In the genomic region with DNA sequence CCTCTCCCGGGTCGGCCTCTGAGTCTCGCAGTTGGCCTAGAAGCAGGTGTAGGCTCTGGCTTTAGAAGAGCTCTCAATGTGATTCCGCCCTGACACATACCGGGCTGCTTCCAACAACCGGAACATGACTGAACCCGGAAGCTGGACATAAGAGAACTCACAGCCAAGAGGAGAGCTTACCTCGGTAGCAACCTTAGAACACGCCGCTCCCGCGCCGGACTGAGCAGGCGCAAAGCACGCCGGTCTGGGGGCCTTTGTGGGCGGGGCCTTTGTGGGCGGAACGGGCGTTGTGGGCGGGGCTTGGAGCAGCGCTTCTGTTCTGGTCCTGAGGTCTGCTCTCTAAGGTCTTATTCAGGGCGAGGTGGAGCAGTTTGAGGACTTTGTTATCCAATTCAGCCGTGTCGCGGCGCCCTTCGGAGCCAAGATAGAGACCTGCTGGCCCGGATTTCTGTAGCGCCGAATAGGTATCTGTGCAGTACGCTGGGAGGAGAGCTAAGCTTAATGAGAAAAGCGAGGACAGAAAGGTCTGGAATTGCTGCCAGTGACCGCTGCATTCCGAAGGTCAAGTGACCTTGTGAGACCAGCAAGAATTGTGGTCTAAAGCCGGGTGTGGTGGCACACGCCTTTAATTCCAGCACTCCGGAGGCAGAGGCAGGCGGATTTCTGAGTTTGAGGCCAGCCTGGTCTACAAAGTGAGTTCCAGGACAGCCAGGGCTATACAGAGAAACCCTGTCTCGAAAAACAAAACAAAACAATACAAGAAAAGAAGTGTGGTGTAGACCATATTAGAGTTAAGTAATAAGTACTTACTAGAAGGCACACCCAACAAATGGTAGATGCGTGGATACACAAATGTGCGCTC, we compare ENCODE assay signal across 8 mouse cellular contexts. TPM values are rescaled to one million over a fixed set of nuclear protein-coding genes. Genes with fewer than 3 reads are reported as not detected.
A peak's percentile ranks its signal among the peaks of the same experiment; 100 is the strongest.
DNase-seq lines count a peak whose midpoint lies in the region; ATAC-seq and TF ChIP-seq lines count a peak whose summit lies in the region.

Gene Tmem177 (minus strand): TSS at position 256 of the 862 bp plus-strand sequence.

- intact Hi-C loops in heart, postnatal 14 days (cut with DNase I), result loop anchor here (5.0 kb wide), 2 partner anchors 76 to 96 kb away; partner anchors contain the start of gene Ptpn4

- peak within 1 kb of the TSS; percentile 79 for H3K4me3 ChIP-seq in E14TG2a.4 (replicated peaks; ENCODE audit: low read length)
- H3K4me3 ChIP-seq in forebrain, embryonic 13.5 days, result peak within 1 kb of the TSS; percentile 54
- H3K4me3 ChIP-seq in neural tube, embryonic 15.5 days (replicated peaks), result peak within 1 kb of the TSS; percentile 58

- peak within 1 kb of the TSS; percentile 70 for H3K9ac ChIP-seq in forebrain, embryonic 13.5 days
- peak within 1 kb of the TSS; percentile 55 for H3K9ac ChIP-seq in neural tube, embryonic 15.5 days (replicated peaks)

- no peak within 1 kb of the TSS for H3K27ac ChIP-seq in forebrain, embryonic 13.5 days
- H3K27ac ChIP-seq in neural tube, embryonic 15.5 days (replicated peaks), result peak within 1 kb of the TSS; percentile 68

- peak within 1 kb of the TSS; percentile 60 for H3K4me2 ChIP-seq in forebrain, embryonic 13.5 days
- peak within 1 kb of the TSS; percentile 63 for H3K4me2 ChIP-seq in neural tube, embryonic 15.5 days

- 11% methylated on average over 42 of the region's 42 CpGs for WGBS in forebrain, embryonic 13.5 days
- WGBS in neural tube, embryonic 15.5 days, result 12% methylated on average over 42 of the region's 42 CpGs

- no peak for TF ChIP-seq CTCF in E14TG2a.4 (conservative IDR thresholded peaks at IDR 0.05; ENCODE audit: low read length)

- H3K27me3 ChIP-seq in E14TG2a.4 (ENCODE audit: insufficient read depth, low read length), result peaks cover 13% of the 10 kb centered on the region; the same call in 1 of the 2 replicates
- no peaks in the 10 kb centered on the region for H3K27me3 ChIP-seq in forebrain, embryonic 13.5 days
- no peaks in the 10 kb centered on the region for H3K27me3 ChIP-seq in neural tube, embryonic 15.5 days (replicated peaks)

- peak; percentile 96 for ATAC-seq in cerebellum, adult (ENCODE audit: insufficient number of reproducible peaks, low FRiP score, low TSS enrichment)
- ATAC-seq in forebrain, embryonic 13.5 days, result peak; percentile 96
- ATAC-seq in neural tube, embryonic 15.5 days (ENCODE audit: low FRiP score), result peak; percentile 98

- DNase-seq in heart, postnatal 14 days, result peak; percentile 96
- peak; percentile 89 for DNase-seq in layer of hippocampus, adult 11-12 months (ENCODE audit: low spot score)
- DNase-seq in lung, adult 18-20 months, result peak; percentile 96 to 97
- peak; percentile 94 for DNase-seq in testis, postnatal 14 days (ENCODE audit: low spot score)

- H3K9me3 ChIP-seq in E14TG2a.4 (ENCODE audit: low read length), result no peaks in the 10 kb centered on the region
- no peaks in the 10 kb centered on the region for H3K9me3 ChIP-seq in forebrain, embryonic 13.5 days (replicated peaks)
- H3K9me3 ChIP-seq in neural tube, embryonic 15.5 days (replicated peaks), result no peaks in the 10 kb centered on the region

- H3K4me1 ChIP-seq in E14TG2a.4 (replicated peaks; ENCODE audit: low read depth, low read length), result peaks cover 20% of the 10 kb centered on the region
- H3K4me1 ChIP-seq in forebrain, embryonic 13.5 days, result peaks cover 13% of the 10 kb centered on the region
- H3K4me1 ChIP-seq in neural tube, embryonic 15.5 days, result peaks cover 19% of the 10 kb centered on the region

- peaks cover 29% of the 10 kb centered on the region for H3K36me3 ChIP-seq in E14TG2a.4 (ENCODE audit: insufficient read depth, low read length)
- peaks cover 26% of the 10 kb centered on the region for H3K36me3 ChIP-seq in forebrain, embryonic 13.5 days (ENCODE audit: poor library complexity, severe bottlenecking)
- 0 out of 2 replicates have a peak, but pooled peaks cover 3% of the 10 kb centered on the region for H3K36me3 ChIP-seq in neural tube, embryonic 15.5 days

RNA-seq across cellular contexts. Expression of gene Tmem177, which starts in this region (rescaled TPM):
- polyA plus RNA-seq in forebrain, embryonic 13.5 days (2015; fragmentation: Nextera tagmentation; extraction: Ambion mirVana), result 13.1 and 13.3 TPM in 2 replicates
- total RNA-seq in heart, postnatal 14 days (2021), result 1 to 10 TPM; 7.5 to 8.4 TPM
- polyA plus RNA-seq in neural tube, embryonic 15.5 days (2015; fragmentation: Nextera tagmentation; extraction: Ambion mirVana), result 5.9 and 6.6 TPM in 2 replicates
